In genomic region chr17:85680851-85681550, GRCm38 (mm10) we compare ENCODE assay signal across 15 mouse cellular contexts. TPM values are rescaled to one million over a fixed set of nuclear protein-coding genes. Genes with fewer than 3 reads are reported as not detected.
A peak's percentile ranks its signal among the peaks of the same experiment; 100 is the strongest.
DNase-seq lines count a peak whose midpoint lies in the region; ATAC-seq lines count a peak whose summit lies in the region.
"Had no signal": no experiment of that assay in that cellular context is flagged by ENCODE, and none has a peak within 500 bp of the region (broad histone marks: within the 10 kb centered on the region; RNA-seq: fewer than 3 reads in every experiment).

No protein-coding gene starts in this region.

- peak overlapping the region; percentile 11; the same call in 1 of the 2 replicates for H3K4me3 ChIP-seq in forebrain, embryonic 12.5 days (replicated peaks)
- no peak overlapping the region for H3K4me3 ChIP-seq in forebrain, embryonic 13.5 days
- peak overlapping the region; percentile 32 for H3K4me3 ChIP-seq in kidney, embryonic 15.5 days (replicated peaks)
- peak overlapping the region; percentile 59 for H3K4me3 ChIP-seq in embryonic facial prominence, embryonic 12.5 days
- peak overlapping the region; percentile 18 for H3K4me3 ChIP-seq in stomach, embryonic 14.5 days (ENCODE audit: low read depth, low read length)
- H3K4me3 ChIP-seq: liver, embryonic 15.5 days had no signal

- 0 out of 2 replicates have a peak overlapping the region, but pooled peaks have one; percentile 39 for H3K4me2 ChIP-seq in forebrain, embryonic 12.5 days
- no peak overlapping the region for H3K4me2 ChIP-seq in forebrain, embryonic 13.5 days
- peak overlapping the region; percentile 74 for H3K4me2 ChIP-seq in kidney, embryonic 15.5 days
- H3K4me2 ChIP-seq in embryonic facial prominence, embryonic 12.5 days (replicated peaks): peak overlapping the region; percentile 59
- peak overlapping the region; percentile 40; the same call in 1 of the 2 replicates for H3K4me2 ChIP-seq in stomach, embryonic 14.5 days (replicated peaks; ENCODE audit: low read depth, low read length)
- H3K4me2 ChIP-seq: liver, embryonic 15.5 days had no signal

- WGBS in forebrain, embryonic 12.5 days: 2% methylated on average over 19 of the region's 19 CpGs
- WGBS in forebrain, embryonic 13.5 days: 1% methylated on average over 19 of the region's 19 CpGs
- 7% methylated on average over 19 of the region's 19 CpGs for WGBS in kidney, embryonic 15.5 days
- WGBS in embryonic facial prominence, embryonic 12.5 days: 6% methylated on average over 19 of the region's 19 CpGs
- WGBS in stomach, embryonic 14.5 days: 15% methylated on average over 19 of the region's 19 CpGs

- H3K27me3 ChIP-seq in forebrain, embryonic 12.5 days: peaks cover 89% of the 10 kb centered on the region
- H3K27me3 ChIP-seq in forebrain, embryonic 13.5 days: peaks cover 98% of the 10 kb centered on the region
- peaks cover 83% of the 10 kb centered on the region for H3K27me3 ChIP-seq in kidney, embryonic 15.5 days
- peaks cover 50% of the 10 kb centered on the region for H3K27me3 ChIP-seq in embryonic facial prominence, embryonic 12.5 days
- peaks cover 23% of the 10 kb centered on the region; the same call in 1 of the 2 replicates for H3K27me3 ChIP-seq in stomach, embryonic 14.5 days (ENCODE audit: control insufficient read depth, insufficient read depth, low read length)

- ATAC-seq in forebrain, embryonic 12.5 days (ENCODE audit: low FRiP score): no peak
- no peak for ATAC-seq in forebrain, embryonic 13.5 days
- no peak for ATAC-seq in kidney, embryonic 15.5 days (replicated peaks; ENCODE audit: low FRiP score)
- ATAC-seq in embryonic facial prominence, embryonic 12.5 days (ENCODE audit: insufficient number of reproducible peaks, insufficient read depth, low FRiP score, low TSS enrichment): no peak
- no peak for ATAC-seq in stomach, embryonic 14.5 days (ENCODE audit: insufficient number of reproducible peaks, insufficient read depth, low FRiP score, low read depth)
- ATAC-seq in megakaryocyte-erythroid progenitor cell, adult 5-6 weeks (replicated peaks; ENCODE audit: low FRiP score, low TSS enrichment, poor library complexity, severe bottlenecking): no peak
- ATAC-seq in megakaryocyte progenitor cell, adult 5-6 weeks (replicated peaks; ENCODE audit: poor library complexity): no peak
- ATAC-seq: forebrain, postnatal 0 days had no signal

- no peak for DNase-seq in kidney, adult 11 months
- DNase-seq: adrenal gland, postnatal 14 days; forebrain, postnatal 0 days; gastrocnemius, postnatal 14 days; kidney, adult 8-10 months; lung, postnatal 4 days had no signal

- H3K9ac ChIP-seq in forebrain, embryonic 12.5 days: peak overlapping the region; percentile 12; the same call in 1 of the 2 replicates
- no peak overlapping the region for H3K9ac ChIP-seq in forebrain, embryonic 13.5 days
- 0 out of 2 replicates have a peak overlapping the region, but pooled peaks have one; percentile 29 for H3K9ac ChIP-seq in kidney, embryonic 15.5 days
- H3K9ac ChIP-seq in embryonic facial prominence, embryonic 12.5 days: peak overlapping the region; percentile 48; the same call in 1 of the 2 replicates
- no peak overlapping the region for H3K9ac ChIP-seq in stomach, embryonic 14.5 days (replicated peaks; ENCODE audit: low read depth, low read length)
- H3K9ac ChIP-seq: forebrain, postnatal 0 days; liver, embryonic 15.5 days had no signal

- H3K27ac ChIP-seq in forebrain, embryonic 12.5 days: 0 out of 2 replicates have a peak overlapping the region, but pooled peaks have one; percentile 9
- H3K27ac ChIP-seq in forebrain, embryonic 13.5 days: no peak overlapping the region
- peak overlapping the region; percentile 37; the same call in 1 of the 2 replicates for H3K27ac ChIP-seq in kidney, embryonic 15.5 days
- peak overlapping the region; percentile 71 for H3K27ac ChIP-seq in embryonic facial prominence, embryonic 12.5 days
- H3K27ac ChIP-seq in stomach, embryonic 14.5 days (ENCODE audit: low read length): peak overlapping the region; percentile 77; the same call in 1 of the 2 replicates
- H3K27ac ChIP-seq: liver, embryonic 15.5 days had no signal

- H3K36me3 ChIP-seq in forebrain, embryonic 12.5 days (replicated peaks): no peaks in the 10 kb centered on the region
- H3K36me3 ChIP-seq in forebrain, embryonic 13.5 days (ENCODE audit: poor library complexity, severe bottlenecking): no peaks in the 10 kb centered on the region
- no peaks in the 10 kb centered on the region for H3K36me3 ChIP-seq in kidney, embryonic 15.5 days
- H3K36me3 ChIP-seq in embryonic facial prominence, embryonic 12.5 days: peaks cover 14% of the 10 kb centered on the region; the same call in 1 of the 2 replicates
- H3K36me3 ChIP-seq in stomach, embryonic 14.5 days (ENCODE audit: control insufficient read depth, insufficient read depth, low read length): no peaks in the 10 kb centered on the region
- H3K36me3 ChIP-seq: liver, embryonic 15.5 days had no signal

- no peaks in the 10 kb centered on the region for H3K9me3 ChIP-seq in forebrain, embryonic 12.5 days
- H3K9me3 ChIP-seq in forebrain, embryonic 13.5 days (replicated peaks): no peaks in the 10 kb centered on the region
- H3K9me3 ChIP-seq in kidney, embryonic 15.5 days (replicated peaks): no peaks in the 10 kb centered on the region
- no peaks in the 10 kb centered on the region for H3K9me3 ChIP-seq in embryonic facial prominence, embryonic 12.5 days
- H3K9me3 ChIP-seq in stomach, embryonic 14.5 days (ENCODE audit: control insufficient read depth, low read depth, low read length): no peaks in the 10 kb centered on the region
- H3K9me3 ChIP-seq: liver, embryonic 15.5 days had no signal

- peaks cover 14% of the 10 kb centered on the region for H3K4me1 ChIP-seq in forebrain, embryonic 12.5 days
- H3K4me1 ChIP-seq in forebrain, embryonic 13.5 days: peaks cover 9% of the 10 kb centered on the region
- H3K4me1 ChIP-seq in kidney, embryonic 15.5 days: peaks cover 38% of the 10 kb centered on the region
- H3K4me1 ChIP-seq in embryonic facial prominence, embryonic 12.5 days: peaks cover 40% of the 10 kb centered on the region
- peaks cover 4% of the 10 kb centered on the region; the same call in 1 of the 2 replicates for H3K4me1 ChIP-seq in stomach, embryonic 14.5 days (ENCODE audit: control insufficient read depth, insufficient read depth, low read length)
- H3K4me1 ChIP-seq: liver, embryonic 15.5 days had no signal

RNA-seq across cellular contexts. Expression of gene Six2, which starts 7.1 kb away (rescaled TPM):
- 6.9 and 9.5 TPM in 2 replicates for polyA plus RNA-seq in forebrain, embryonic 12.5 days (2016; fragmentation: Nextera tagmentation; extraction: Ambion mirVana)
- 0.37 and 0.74 TPM in 2 replicates for polyA plus RNA-seq in forebrain, embryonic 13.5 days (2015; fragmentation: Nextera tagmentation; extraction: Ambion mirVana)
- polyA plus RNA-seq in kidney, embryonic 15.5 days (2015; fragmentation: Nextera tagmentation; extraction: Ambion mirVana): 16.9 and 18.9 TPM in 2 replicates
- polyA plus RNA-seq in embryonic facial prominence, embryonic 12.5 days (2016; fragmentation: Nextera tagmentation; extraction: Ambion mirVana): 33.2 and 38.0 TPM in 2 replicates
- polyA plus RNA-seq in stomach, embryonic 14.5 days (2014; fragmentation: Nextera tagmentation; extraction: Ambion mirVana): 7.6 and 8.9 TPM in 2 replicates
- 0.27 TPM in 1 of 2 replicates, not detected in the other for total RNA-seq in megakaryocyte-erythroid progenitor cell, adult 5-6 weeks (2014; fragmentation: Nextera tagmentation)
- total RNA-seq in megakaryocyte-erythroid progenitor cell, adult 5-6 weeks (2017): not detected in 2 replicates
- not detected in 2 replicates for total RNA-seq in megakaryocyte progenitor cell, adult 5-6 weeks (2015)
- total RNA-seq in megakaryocyte progenitor cell, adult 5-6 weeks (2017): not detected in 2 replicates
- total RNA-seq: adrenal gland, postnatal 14 days; hematopoietic stem cell, adult 5-6 weeks had no signal
- polyA plus RNA-seq: liver, embryonic 15.5 days had no signal

Comparison
In these comparisons a context has a peak if more than half of its experiments do, and no peak if none do; other contexts are left out.
1. H3K9ac ChIP-seq: peak in forebrain, embryonic 12.5 days (single experiment), kidney, embryonic 15.5 days (single experiment) and embryonic facial prominence, embryonic 12.5 days (single experiment); none in forebrain, embryonic 13.5 days (single experiment) and stomach, embryonic 14.5 days (single experiment).